Mouse (Mus musculus) neural tube, embryonic 12.5 days (tissue): Measurements from ENCODE around the gene Fgf3. TPM values are rescaled to one million over a fixed set of nuclear protein-coding genes. Genes with fewer than 3 reads are reported as not detected.

ENCODE experiments used
- ATAC-seq: fragments of 200-750 bp; cut with Nextera tagmentation; 2 replicates; pipeline ENCODE4 v1.8.0; 2017; ENCODE audit warnings: low read depth, mild to moderate bottlenecking, moderate TSS enrichment, moderate library complexity; ENCODE audit not compliant: low FRiP score
- H3K27ac ChIP-seq: fragments of 300-500 bp; sonication (generic); 2 replicates; pipeline ENCODE4 v1.5.1; 2016
- H3K27me3 ChIP-seq: fragments of 300-500 bp; sonication (generic); replicated peaks from 2 replicates; pipeline ENCODE4 v1.6.1; 2016; ENCODE audit warnings: mild to moderate bottlenecking
- H3K36me3 ChIP-seq: fragments of 300-500 bp; sonication (generic); 2 replicates; pipeline ENCODE4 v1.6.1; 2016; ENCODE audit warnings: mild to moderate bottlenecking
- H3K4me1 ChIP-seq: fragments of 300-500 bp; sonication (generic); 2 replicates; pipeline ENCODE4 v1.6.1; 2016
- H3K4me2 ChIP-seq: fragments of 300-500 bp; sonication (generic); replicated peaks from 2 replicates; pipeline ENCODE4 v1.6.1; 2016; ENCODE audit warnings: mild to moderate bottlenecking
- H3K4me3 ChIP-seq: fragments of 300-500 bp; sonication (generic); 2 replicates; pipeline ENCODE4 v1.5.1; 2016
- H3K9ac ChIP-seq: fragments of 300-500 bp; sonication (generic); 2 replicates; pipeline ENCODE4 v1.6.1; 2016; ENCODE audit warnings: mild to moderate bottlenecking
- H3K9me3 ChIP-seq: fragments of 300-500 bp; sonication (generic); 2 replicates; pipeline ENCODE4 v1.6.1; 2016; ENCODE audit warnings: mild to moderate bottlenecking
- WGBS: fragments of 180-500 bp; shearing (Covaris S2); methylation state at CpG from one replicate; pipeline ENCODE4 v1.1.7; 2016; 5-methylcytosine and 5-hydroxymethylcytosine counted together
- polyA plus RNA-seq: library from polyadenylated mRNA; unstranded; fragments of >200 nt; fragmentation: Nextera tagmentation; extraction: Ambion mirVana; gene quantifications from 2 replicates; pipeline ENCODE4 v1.2.1, GENCODE M21; 2016

Fgf3 gene
- polyA plus RNA-seq, 1 experiment from 2014 or later = 1.1 TPM

DNA sequence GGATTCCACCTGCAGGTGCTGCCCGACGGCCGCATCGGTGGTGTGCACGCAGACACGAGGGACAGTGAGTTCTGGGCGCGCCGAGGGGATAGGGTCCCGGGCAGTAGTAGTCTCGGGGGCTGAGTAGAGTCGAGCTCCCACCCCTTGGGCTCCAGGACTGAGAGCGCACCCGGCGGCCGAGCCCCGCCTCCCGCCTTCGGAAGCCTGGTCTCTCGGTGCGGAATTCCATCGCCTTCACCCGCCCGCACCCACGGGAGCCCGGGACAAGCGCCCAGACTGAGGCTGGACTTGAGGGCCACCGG lies 23.8 kb downstream of the Fgf3 start:
- Histone ChIP-seq H3K9me3 (no peaks in the 10 kb centered on the region), H3K36me3 (no peaks in the 10 kb centered on the region), H3K27me3 (peaks cover 86% of the 10 kb centered on the region), H3K4me2 (peak overlapping the region; percentile 47), H3K9ac (no peak overlapping the region), H3K27ac (no peak overlapping the region), H3K4me3 (peak overlapping the region; percentile 22), H3K4me1 (peaks cover 14% of the 10 kb centered on the region)
- no peak for ATAC-seq
- WGBS = under 1% methylated on average over 28 of the region's 28 CpGs

DNA sequence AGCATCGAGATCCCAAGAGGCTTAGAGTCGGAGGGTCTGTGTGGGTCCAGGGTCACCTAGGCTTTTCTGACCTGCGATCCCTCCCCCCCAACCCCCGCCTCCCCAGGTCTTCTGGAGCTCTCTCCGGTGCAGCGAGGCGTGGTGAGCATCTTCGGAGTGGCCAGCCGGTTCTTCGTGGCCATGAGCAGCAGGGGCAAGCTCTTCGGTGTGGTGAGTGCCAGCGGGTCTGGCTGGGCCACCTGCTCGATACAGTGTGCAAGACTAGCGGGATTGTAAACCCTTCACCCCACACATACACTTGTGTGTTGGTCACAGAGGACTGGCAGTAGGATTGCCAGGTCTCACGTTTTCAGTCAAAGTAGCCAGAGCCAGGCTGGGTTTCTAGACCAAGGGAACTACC lies 24.2 kb downstream of the Fgf3 start:
- H3K9me3 ChIP-seq = no peaks in the 10 kb centered on the region
- peaks cover 14% of the 10 kb centered on the region for H3K4me1 ChIP-seq
- H3K27ac ChIP-seq = no peak overlapping the region
- H3K4me3 ChIP-seq = peak overlapping the region; percentile 22
- WGBS = 2% methylated on average over 15 of the region's 15 CpGs
- peak overlapping the region; percentile 47; the same call in 1 of the 2 replicates for H3K4me2 ChIP-seq
- peaks cover 85% of the 10 kb centered on the region for H3K27me3 ChIP-seq
- no peak for ATAC-seq
- no peaks in the 10 kb centered on the region for H3K36me3 ChIP-seq
- no peak overlapping the region for H3K9ac ChIP-seq

DNA sequence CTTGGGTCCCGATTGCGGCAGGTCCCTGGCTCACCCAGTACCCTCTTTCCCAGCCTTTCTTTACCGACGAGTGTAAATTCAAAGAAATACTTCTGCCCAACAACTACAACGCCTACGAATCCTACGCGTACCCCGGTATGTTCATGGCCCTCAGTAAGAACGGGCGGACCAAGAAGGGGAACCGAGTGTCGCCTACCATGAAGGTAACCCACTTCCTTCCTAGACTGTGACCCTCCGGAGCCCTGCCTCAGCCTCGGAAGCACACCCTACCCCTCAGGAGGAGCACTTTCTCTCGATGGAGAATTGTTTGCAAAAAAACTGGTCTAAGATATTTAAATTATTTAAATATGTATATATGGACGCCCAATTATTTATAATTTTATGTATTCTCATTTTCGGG lies 24.8 kb downstream of the Fgf3 start:
- peaks cover 79% of the 10 kb centered on the region for H3K27me3 ChIP-seq
- 2% methylated on average over 18 of the region's 18 CpGs for WGBS

DNA sequence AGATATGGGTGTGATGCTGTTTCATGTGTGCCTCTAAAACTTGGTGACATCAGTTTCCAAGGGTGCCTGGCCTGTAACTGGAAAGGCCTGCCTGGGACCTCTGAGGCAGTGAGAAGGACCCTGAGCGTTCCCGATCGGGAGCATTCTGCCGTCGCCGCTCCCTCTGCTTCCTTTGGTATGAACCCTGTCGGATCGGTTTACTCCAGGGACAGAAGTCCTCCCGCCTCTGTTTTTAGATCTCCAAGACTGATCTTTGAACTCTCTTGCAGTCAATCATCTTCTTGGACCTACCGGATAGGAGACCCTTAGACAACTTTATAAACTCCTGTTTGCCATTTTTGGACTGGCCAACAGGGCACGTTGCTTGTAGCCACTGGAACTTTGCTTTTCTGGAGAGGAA lies 25.3 kb downstream of the Fgf3 start:
- H3K4me3 ChIP-seq = no peak overlapping the region
- peaks cover 78% of the 10 kb centered on the region for H3K27me3 ChIP-seq
- no peaks in the 10 kb centered on the region for H3K36me3 ChIP-seq
- H3K4me1 ChIP-seq = peaks cover 14% of the 10 kb centered on the region
- H3K4me2 ChIP-seq = no peak overlapping the region
- no peak overlapping the region for H3K9ac ChIP-seq
- H3K27ac ChIP-seq = no peak overlapping the region
- no peaks in the 10 kb centered on the region for H3K9me3 ChIP-seq
- 2% methylated on average over 11 of the region's 11 CpGs for WGBS
- no peak for ATAC-seq

More for the DNA sequence above, 24.8 kb downstream of the Fgf3 start:
- no peak overlapping the region for H3K4me3 ChIP-seq
- H3K36me3 ChIP-seq = no peaks in the 10 kb centered on the region
- no peaks in the 10 kb centered on the region for H3K9me3 ChIP-seq
- no peak overlapping the region for H3K27ac ChIP-seq
- no peak overlapping the region for H3K9ac ChIP-seq
- no peak for ATAC-seq
- peaks cover 14% of the 10 kb centered on the region for H3K4me1 ChIP-seq
- H3K4me2 ChIP-seq = no peak overlapping the region

DNA sequence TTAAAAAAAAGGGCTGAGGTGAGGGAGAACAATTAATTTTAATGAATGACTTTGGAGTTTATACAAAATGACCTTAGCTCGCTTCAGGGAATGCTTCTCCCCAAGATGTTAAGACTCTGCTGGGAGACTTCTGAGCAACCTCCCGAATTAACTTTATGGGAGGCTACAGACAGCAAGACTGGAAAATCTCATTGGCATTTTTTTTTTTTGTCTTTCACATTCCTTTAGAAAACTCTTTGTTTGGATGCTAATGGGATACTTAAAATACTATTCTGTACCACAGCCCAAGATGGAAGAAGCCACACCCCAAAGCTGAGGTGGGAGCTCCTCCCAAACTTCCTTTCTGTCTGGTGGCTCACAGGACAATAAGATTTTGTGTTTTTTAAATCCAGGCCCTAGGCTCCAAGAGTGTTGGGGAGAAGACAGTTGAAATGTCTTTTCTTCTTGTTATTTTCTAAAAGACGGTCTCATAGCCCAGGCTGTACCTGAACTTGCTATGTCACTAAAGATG lies 26.3 kb downstream of the Fgf3 start:
- Histone ChIP-seq H3K4me2 (no peak overlapping the region), H3K4me3 (no peak overlapping the region)
- 40% methylated on average over 3 of the region's 3 CpGs for WGBS

DNA sequence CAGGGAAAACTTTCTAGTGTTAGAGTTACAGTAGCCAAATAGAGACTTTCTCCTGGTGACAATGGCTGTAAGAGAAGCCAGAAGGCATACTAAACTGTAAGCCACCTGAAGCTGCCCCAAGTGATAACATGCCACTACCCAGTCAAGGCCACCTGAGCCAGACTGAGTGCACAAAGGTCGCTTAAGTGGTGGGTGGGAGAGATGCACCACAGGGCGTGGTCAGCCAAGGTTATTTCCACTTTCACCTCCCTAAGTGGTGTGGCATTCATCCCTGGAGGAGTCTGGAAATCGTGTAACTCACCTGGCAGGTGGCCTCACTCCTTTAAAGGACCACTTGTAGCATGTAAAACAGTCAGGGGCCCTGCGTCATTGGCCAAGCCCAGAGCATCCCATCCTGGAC lies 29.3 kb downstream of the Fgf3 start:
- 75% methylated on average over 4 of the region's 4 CpGs for WGBS
- Histone ChIP-seq H3K27ac (no peak overlapping the region), H3K36me3 (no peaks in the 10 kb centered on the region), H3K9me3 (no peaks in the 10 kb centered on the region), H3K4me3 (no peak overlapping the region), H3K27me3 (peaks cover 42% of the 10 kb centered on the region), H3K9ac (no peak overlapping the region), H3K4me2 (no peak overlapping the region), H3K4me1 (0 out of 2 replicates have a peak, but pooled peaks cover 2% of the 10 kb centered on the region)
- no peak for ATAC-seq

More for the DNA sequence above, 26.3 kb downstream of the Fgf3 start:
- no peak for ATAC-seq
- H3K9ac ChIP-seq = no peak overlapping the region
- peaks cover 14% of the 10 kb centered on the region for H3K4me1 ChIP-seq
- peaks cover 71% of the 10 kb centered on the region for H3K27me3 ChIP-seq
- no peaks in the 10 kb centered on the region for H3K36me3 ChIP-seq
- no peak overlapping the region for H3K27ac ChIP-seq
- H3K9me3 ChIP-seq = no peaks in the 10 kb centered on the region

DNA sequence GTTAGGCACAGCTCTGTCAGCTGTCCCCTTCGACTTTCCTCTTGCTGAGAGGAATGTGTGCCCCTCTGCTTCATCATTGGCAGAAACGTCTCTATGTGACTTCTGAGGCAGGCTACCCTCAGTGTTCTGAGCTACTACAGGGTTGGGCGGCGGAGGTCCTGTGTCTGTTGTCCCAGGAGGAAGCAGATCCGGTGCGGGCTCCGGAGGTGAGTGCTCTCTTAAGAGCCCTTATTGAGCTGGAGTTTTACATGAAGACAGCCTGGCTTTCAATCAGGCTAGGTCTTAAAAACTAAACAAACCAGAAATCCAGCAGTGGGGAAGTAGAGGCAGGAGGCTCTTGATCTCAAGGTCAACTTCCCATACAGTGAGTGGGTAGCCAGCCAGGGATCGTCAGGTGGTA lies 29.7 kb downstream of the Fgf3 start:
- 83% methylated on average over 8 of the region's 8 CpGs for WGBS
- no peaks in the 10 kb centered on the region for H3K9me3 ChIP-seq
- no peak overlapping the region for H3K27ac ChIP-seq
- H3K4me3 ChIP-seq = no peak overlapping the region
- no peak for ATAC-seq
- no peaks in the 10 kb centered on the region for H3K36me3 ChIP-seq
- peaks cover 37% of the 10 kb centered on the region for H3K27me3 ChIP-seq
- no peak overlapping the region for H3K9ac ChIP-seq
- H3K4me1 ChIP-seq = no peaks in the 10 kb centered on the region
- H3K4me2 ChIP-seq = no peak overlapping the region

DNA sequence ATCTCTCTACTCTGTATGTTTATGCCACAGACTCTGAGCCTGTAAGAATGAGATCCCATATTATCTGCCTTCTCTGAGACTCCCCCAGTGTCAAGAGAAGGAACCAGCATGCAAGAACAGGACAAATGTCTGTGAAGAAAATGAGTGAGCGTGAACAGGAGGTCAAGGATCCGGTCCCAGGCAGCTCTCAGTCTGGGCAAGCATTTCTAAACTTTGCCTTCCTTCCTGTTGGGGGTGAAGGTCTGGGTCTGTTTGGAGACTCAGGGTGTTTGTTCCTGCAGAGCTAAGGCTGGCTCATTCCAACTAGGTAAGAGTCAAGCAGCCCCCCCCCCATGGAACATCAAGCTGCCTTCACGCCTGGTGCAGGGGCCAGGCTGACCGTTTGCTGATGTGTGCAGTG lies 34.5 kb downstream of the Fgf3 start:
- Histone ChIP-seq H3K4me3 (no peak overlapping the region), H3K36me3 (no peaks in the 10 kb centered on the region), H3K9me3 (no peaks in the 10 kb centered on the region), H3K27ac (no peak overlapping the region), H3K4me2 (no peak overlapping the region), H3K27me3 (no peaks in the 10 kb centered on the region; the same call in 1 of the 2 replicates), H3K9ac (no peak overlapping the region), H3K4me1 (no peaks in the 10 kb centered on the region)
- ATAC-seq = no peak
- 67% methylated on average over 4 of the region's 4 CpGs for WGBS

DNA sequence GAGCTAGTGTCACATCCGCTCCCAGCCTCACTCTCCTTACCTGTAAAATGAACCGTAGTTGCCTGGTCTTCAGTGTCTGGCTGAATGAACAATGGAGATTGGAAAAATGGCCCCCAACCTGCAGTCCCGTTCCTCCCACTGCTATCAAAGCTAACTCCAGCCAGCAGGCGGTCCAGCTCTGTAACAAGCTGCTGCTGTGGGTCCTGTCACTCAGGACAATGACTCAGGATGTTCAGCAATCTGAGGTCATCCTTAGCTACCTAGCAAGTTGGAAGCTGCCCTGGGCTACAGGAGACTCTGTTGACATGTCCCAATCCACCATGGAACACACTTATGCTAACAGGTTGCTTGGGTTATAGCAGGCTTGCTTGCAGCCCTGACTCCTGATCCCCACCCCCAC lies 35.3 kb downstream of the Fgf3 start:
- no peaks in the 10 kb centered on the region; the same call in 1 of the 2 replicates for H3K27me3 ChIP-seq
- ATAC-seq = no peak
- H3K36me3 ChIP-seq = no peaks in the 10 kb centered on the region
- H3K9me3 ChIP-seq = no peaks in the 10 kb centered on the region
- no peak overlapping the region for H3K9ac ChIP-seq
- H3K27ac ChIP-seq = no peak overlapping the region
- no peak overlapping the region for H3K4me3 ChIP-seq
- no peak overlapping the region for H3K4me2 ChIP-seq
- WGBS = 71% methylated on average over 4 of the region's 4 CpGs
- H3K4me1 ChIP-seq = no peaks in the 10 kb centered on the region

DNA sequence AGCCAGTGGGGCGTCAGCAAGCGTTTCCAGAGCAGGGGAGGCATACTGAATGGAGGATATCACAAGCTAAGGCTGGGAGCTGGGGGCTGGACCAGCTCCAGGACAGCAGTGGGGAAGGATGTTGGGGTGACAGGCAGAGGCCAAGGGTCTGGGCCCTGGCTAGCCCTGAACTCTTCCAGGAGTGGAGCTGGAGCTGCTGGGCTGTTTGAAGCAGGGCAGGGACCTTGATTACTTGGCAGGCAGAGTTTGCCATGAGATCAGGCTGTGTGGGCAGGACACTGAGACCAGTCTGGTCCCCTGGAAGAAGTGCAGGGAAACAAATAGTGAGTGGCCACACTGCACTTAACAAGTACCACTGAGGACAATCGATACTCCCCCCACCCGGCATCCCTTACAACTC lies 36.3 kb downstream of the Fgf3 start:
- no peak for ATAC-seq
- 72% methylated on average over 4 of the region's 4 CpGs for WGBS
- no peak overlapping the region for H3K27ac ChIP-seq
- H3K9ac ChIP-seq = no peak overlapping the region
- H3K36me3 ChIP-seq = no peaks in the 10 kb centered on the region
- no peaks in the 10 kb centered on the region for H3K9me3 ChIP-seq
- H3K4me2 ChIP-seq = no peak overlapping the region
- H3K4me3 ChIP-seq = no peak overlapping the region
- no peaks in the 10 kb centered on the region; the same call in 1 of the 2 replicates for H3K27me3 ChIP-seq
- no peaks in the 10 kb centered on the region for H3K4me1 ChIP-seq

DNA sequence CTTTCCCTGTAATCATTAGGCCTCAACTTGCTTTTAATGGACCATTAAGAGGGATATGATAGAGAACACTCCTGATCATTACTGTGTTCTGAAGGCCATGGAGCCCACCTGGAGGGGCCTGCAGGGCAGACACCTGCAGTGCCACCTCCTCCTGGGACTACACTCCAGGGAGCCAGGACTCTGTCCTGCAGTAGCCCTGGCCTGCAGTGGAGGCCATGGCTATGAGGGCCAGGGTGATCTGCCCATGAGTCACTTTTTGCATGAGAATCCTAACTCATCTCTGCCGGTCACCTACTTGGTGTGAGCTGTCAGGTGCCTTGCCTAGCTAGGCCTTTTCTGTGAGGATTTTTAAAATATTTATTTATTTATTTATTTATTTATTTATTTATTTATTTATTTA lies 40.5 kb downstream of the Fgf3 start:
- Histone ChIP-seq H3K9me3 (no peaks in the 10 kb centered on the region), H3K4me1 (no peaks in the 10 kb centered on the region)
- 94% methylated on average over 1 of the region's 1 CpGs for WGBS

DNA sequence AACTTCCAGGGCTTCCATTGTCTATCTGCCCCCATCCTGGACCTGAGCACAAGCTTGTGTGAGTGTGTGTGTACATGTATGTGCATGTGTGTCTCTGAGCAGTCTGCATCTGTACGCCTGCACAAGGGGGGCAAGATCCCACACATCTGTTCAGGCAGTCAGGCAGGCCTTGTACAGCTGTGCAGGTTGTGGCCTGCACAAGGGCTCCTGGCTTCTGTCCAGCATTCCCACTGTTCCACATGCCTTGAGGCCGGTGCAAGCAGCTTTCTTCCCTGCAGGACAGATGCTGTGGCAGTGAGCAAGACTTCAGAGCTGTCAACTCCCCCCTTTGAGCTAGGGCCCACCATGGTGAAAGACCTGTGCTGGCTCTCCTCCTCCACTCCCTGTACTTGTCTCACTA lies 45.2 kb downstream of the Fgf3 start:
- no peaks in the 10 kb centered on the region for H3K4me1 ChIP-seq
- H3K4me3 ChIP-seq = no peak overlapping the region
- no peaks in the 10 kb centered on the region for H3K36me3 ChIP-seq
- H3K27ac ChIP-seq = no peak overlapping the region
- no peak for ATAC-seq
- no peaks in the 10 kb centered on the region for H3K9me3 ChIP-seq
- H3K9ac ChIP-seq = no peak overlapping the region
- 48% methylated on average over 2 of the region's 2 CpGs for WGBS
- no peak overlapping the region for H3K4me2 ChIP-seq
- no peaks in the 10 kb centered on the region; the same call in 1 of the 2 replicates for H3K27me3 ChIP-seq

More for the DNA sequence above, 40.5 kb downstream of the Fgf3 start:
- no peak for ATAC-seq
- Histone ChIP-seq H3K27me3 (no peaks in the 10 kb centered on the region; the same call in 1 of the 2 replicates), H3K4me3 (no peak overlapping the region), H3K4me2 (no peak overlapping the region), H3K9ac (no peak overlapping the region), H3K27ac (no peak overlapping the region), H3K36me3 (no peaks in the 10 kb centered on the region)

DNA sequence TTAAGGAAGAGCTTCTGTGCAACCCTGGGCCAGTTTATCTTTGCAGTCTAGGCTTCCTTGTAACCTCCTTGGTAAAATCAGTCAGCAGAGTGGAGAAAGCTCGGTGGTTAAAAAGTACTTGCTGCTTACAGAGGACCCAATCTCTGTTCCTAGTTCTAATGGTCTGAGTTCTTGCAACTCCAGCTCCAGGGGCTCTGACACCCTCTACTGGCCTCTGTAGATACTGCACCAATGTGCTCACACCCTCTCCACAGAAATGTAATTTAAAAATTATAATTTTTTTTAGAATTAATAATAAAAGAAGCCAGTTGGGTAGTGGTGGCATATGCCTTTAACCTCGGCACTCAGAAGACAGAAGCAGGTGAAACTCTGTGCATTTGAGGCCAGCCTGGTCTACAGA lies 49.8 kb downstream of the Fgf3 start:
- H3K36me3 ChIP-seq = no peaks in the 10 kb centered on the region
- no peak overlapping the region for H3K9ac ChIP-seq
- H3K27ac ChIP-seq = no peak overlapping the region
- no peak for ATAC-seq
- H3K9me3 ChIP-seq = no peaks in the 10 kb centered on the region
- H3K4me2 ChIP-seq = no peak overlapping the region
- no peak overlapping the region for H3K4me3 ChIP-seq
- 86% methylated on average over 2 of the region's 2 CpGs for WGBS
- 0 out of 2 replicates have a peak, but pooled peaks cover 3% of the 10 kb centered on the region for H3K27me3 ChIP-seq
- no peaks in the 10 kb centered on the region for H3K4me1 ChIP-seq
